Mouse (Mus musculus): ENCODE measurements around the gene Itga2. TPM values are rescaled to one million over a fixed set of nuclear protein-coding genes. Genes with fewer than 3 reads are reported as not detected.

Itga2 gene
- polyA plus RNA-seq, 1 experiment = not detected

DNA sequence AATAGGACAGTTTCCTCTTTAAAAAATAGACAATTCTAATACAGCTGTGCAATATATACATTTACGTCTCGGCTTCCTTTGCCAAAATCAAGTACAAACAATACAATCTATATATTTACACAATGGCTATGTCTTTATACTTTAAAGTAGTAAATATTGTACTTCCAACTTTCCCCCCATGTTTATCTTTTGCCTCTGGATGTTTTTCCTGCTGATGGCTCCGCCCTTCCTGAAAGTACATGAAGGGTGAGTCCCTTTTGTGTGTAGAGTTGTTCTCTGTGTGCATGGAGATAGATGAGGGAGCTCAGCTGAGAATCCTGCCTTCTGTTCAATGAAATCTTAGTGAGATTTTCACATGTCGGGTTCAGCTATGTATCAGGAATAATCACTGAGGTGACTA, 98.5 kb downstream of the Itga2 start:
- H3K4me3 ChIP-seq (ENCODE audit: insufficient read depth, low read length) = no peak overlapping the region
- H3K4me1 ChIP-seq (ENCODE audit: control insufficient read depth, insufficient read depth, low read length) = peaks cover 9% of the 10 kb centered on the region
- no peak overlapping the region for H3K27ac ChIP-seq (ENCODE audit: insufficient read depth, low read depth, low read length)
- TF ChIP-seq CTCF (IDR thresholded peaks at IDR 0.05; ENCODE audit: low read depth, low read length) (no peak), POLR2A (IDR thresholded peaks at IDR 0.05; ENCODE audit: borderline replicate concordance, low read depth, low read length) (no peak)

DNA sequence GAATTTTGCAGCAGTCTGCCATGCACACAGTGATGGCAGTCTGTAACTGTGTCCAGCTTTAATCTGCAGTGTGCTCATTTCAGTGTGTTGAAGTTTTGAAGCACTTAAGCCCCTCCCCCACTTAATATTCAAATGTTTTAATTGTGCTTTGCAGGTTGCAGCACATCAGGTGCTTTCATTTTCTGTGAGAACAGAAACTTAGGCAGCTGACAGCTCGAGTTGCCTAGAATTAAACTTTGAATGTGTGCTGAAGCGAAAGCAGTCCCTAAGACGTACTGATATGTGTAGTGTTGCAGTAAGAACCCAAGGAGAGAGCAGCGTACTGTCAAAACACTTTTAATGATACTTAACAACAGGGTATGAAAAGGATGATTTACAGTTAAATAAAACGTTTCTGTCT, 99.1 kb downstream of the Itga2 start:
- H3K27ac ChIP-seq (ENCODE audit: insufficient read depth, low read depth, low read length) = no peak overlapping the region
- H3K4me1 ChIP-seq (ENCODE audit: control insufficient read depth, insufficient read depth, low read length) = peaks cover 9% of the 10 kb centered on the region
- H3K4me3 ChIP-seq (ENCODE audit: insufficient read depth, low read length) = no peak overlapping the region
- TF ChIP-seq POLR2A (IDR thresholded peaks at IDR 0.05; ENCODE audit: borderline replicate concordance, low read depth, low read length) (no peak), CTCF (IDR thresholded peaks at IDR 0.05; ENCODE audit: low read depth, low read length) (no peak)

DNA sequence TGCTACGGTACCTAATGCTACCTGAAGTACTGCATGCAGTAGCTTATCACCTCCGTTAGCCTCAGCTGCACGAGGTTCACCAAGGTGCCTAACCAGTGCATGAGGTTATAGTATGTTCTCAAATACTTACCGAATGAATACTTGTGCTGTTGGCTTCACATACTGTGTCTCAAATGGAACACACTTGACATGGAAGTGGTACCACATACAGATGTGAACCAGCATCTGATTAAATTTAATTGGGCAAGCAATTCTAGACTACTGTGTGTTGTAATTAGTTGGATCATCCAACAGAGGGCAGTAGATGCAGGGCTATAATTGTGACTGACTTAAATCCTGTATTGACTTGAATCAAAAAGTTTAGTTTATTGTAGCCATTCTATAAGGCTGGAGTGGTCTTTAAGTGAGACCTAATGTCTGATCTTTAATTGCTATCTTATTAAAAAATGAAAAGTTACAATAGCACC, 100.5 kb downstream of the Itga2 start:
- H3K4me1 ChIP-seq (ENCODE audit: control insufficient read depth, insufficient read depth, low read length) = peaks cover 9% of the 10 kb centered on the region
- no peak overlapping the region for H3K4me3 ChIP-seq (ENCODE audit: insufficient read depth, low read length)
- TF ChIP-seq POLR2A (IDR thresholded peaks at IDR 0.05; ENCODE audit: borderline replicate concordance, low read depth, low read length) (no peak), CTCF (IDR thresholded peaks at IDR 0.05; ENCODE audit: low read depth, low read length) (no peak)
- no peak overlapping the region for H3K27ac ChIP-seq (ENCODE audit: insufficient read depth, low read depth, low read length)

DNA sequence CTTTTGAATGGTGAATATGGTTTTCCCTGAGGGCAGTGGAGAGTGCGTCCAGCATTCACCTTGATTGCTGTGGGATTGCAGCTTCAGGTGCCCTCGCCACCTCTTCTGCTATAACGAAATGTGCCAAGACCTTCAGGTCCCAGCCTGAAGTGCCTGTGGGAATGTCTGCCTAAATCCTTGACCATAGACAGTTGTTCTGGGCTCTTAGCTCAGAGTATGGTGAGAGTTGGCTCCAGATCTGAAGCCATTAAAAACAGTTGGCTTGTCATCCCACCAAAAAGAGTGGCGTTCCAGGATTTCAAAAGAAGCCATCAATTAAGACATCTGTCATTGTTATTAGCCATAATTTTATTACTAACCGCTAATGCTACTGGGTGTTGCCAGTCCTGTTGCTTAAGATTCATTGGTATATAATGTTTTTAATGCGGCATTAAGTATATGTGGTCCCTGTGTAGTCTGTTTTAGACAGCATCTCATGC, 106.5 kb downstream of the Itga2 start:
- Histone ChIP-seq H3K4me1 (ENCODE audit: control insufficient read depth, insufficient read depth, low read length) (no peaks in the 10 kb centered on the region), H3K27ac (ENCODE audit: insufficient read depth, low read depth, low read length) (no peak overlapping the region), H3K4me3 (ENCODE audit: insufficient read depth, low read length) (no peak overlapping the region)
- TF ChIP-seq CTCF (IDR thresholded peaks at IDR 0.05; ENCODE audit: low read depth, low read length) (no peak), POLR2A (IDR thresholded peaks at IDR 0.05; ENCODE audit: borderline replicate concordance, low read depth, low read length) (no peak)

DNA sequence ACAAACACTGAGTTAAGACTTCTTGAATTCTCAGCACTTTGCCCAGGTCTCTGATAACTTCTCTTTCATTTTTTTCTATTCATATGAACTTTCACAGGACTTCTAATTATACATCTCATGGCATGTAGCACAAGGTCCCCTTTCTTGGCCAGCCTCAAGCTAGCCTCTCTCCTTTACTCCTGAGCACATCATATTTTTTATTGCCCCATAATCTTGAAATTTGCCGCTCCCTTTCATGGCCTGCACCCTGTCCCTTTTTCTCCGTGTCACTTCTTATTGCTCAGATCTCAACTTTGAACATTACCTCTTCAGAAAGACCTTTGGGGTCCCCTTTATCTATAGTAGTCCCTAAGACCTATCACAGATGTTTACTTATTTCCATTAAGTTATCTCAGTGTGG, 109.0 kb downstream of the Itga2 start:
- no peak overlapping the region for H3K27ac ChIP-seq (ENCODE audit: insufficient read depth, low read depth, low read length)
- TF ChIP-seq CTCF (IDR thresholded peaks at IDR 0.05; ENCODE audit: low read depth, low read length) (no peak), POLR2A (IDR thresholded peaks at IDR 0.05; ENCODE audit: borderline replicate concordance, low read depth, low read length) (no peak)
- H3K4me1 ChIP-seq (ENCODE audit: control insufficient read depth, insufficient read depth, low read length) = peaks cover 4% of the 10 kb centered on the region
- no peak overlapping the region for H3K4me3 ChIP-seq (ENCODE audit: insufficient read depth, low read length)

DNA sequence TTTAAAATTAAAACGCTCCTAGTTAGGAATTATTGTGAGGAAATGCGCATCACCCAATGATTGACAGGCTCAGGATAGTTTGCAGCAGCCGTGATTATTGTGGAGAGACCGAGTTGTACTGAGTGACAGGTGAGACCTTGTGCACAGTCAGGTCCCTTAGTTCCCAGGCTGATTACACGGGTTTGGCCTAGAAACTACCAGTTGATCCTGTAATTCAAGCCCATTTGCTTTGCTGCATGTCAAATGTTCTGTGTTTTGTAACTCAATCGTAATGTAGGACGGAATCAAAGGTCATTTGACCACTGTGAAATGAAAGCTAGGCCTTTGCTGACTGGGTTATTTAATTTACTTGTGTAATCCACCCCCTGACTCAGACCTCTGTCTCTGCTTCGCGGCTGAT, 113.4 kb downstream of the Itga2 start:
- no peak for TF ChIP-seq POLR2A (IDR thresholded peaks at IDR 0.05; ENCODE audit: borderline replicate concordance, low read depth, low read length)
- Histone ChIP-seq H3K4me1 (ENCODE audit: control insufficient read depth, insufficient read depth, low read length) (peaks cover 7% of the 10 kb centered on the region), H3K4me3 (ENCODE audit: insufficient read depth, low read length) (peak overlapping the region; percentile 80), H3K27ac (ENCODE audit: insufficient read depth, low read depth, low read length) (peak overlapping the region; percentile 2; the same call in 1 of the 2 replicates)

DNA sequence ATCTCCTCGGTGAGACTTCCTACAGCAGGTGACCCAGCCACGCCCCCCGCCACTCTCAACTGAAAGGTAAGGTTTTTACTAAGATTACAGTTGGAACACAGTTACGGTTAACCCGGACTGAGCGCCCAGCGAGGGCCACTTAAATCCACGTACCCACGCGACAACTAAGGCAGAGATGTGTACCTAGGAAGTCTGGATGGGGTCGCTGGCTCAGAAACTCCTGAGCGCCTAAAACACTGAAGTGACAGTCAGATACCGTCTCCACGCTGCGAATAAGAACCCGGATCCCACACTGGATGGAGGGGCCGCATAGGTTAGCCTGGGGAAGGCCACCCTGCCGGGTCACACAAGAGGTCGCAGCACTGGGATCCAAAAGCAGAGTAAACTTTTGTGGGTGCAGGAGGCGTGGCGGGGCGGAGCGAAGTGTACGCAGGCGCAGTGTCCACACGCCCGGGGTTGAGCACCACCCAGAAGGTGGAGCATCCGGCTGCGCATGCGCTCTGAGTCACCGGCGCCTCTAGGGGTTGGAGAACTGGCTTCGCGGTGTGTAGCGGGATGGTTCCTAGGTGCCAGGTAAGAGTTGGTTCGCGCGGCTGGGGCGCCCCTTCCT, 114.0 kb downstream of the Itga2 start, which contains the start of gene Mocs2:
Gene Mocs2, plus strand, starts transcription at position 486 of the 610 bp plus-strand sequence.
- H3K4me3 ChIP-seq (ENCODE audit: insufficient read depth, low read length) = peak within 1 kb of the TSS; percentile 80
- peak within 1 kb of the TSS; percentile 2; the same call in 1 of the 2 replicates for H3K27ac ChIP-seq (ENCODE audit: insufficient read depth, low read depth, low read length)
- TF ChIP-seq CTCF (IDR thresholded peaks at IDR 0.05; ENCODE audit: low read depth, low read length) = no peak
- no peak for TF ChIP-seq POLR2A (IDR thresholded peaks at IDR 0.05; ENCODE audit: borderline replicate concordance, low read depth, low read length)
- H3K4me1 ChIP-seq (ENCODE audit: control insufficient read depth, insufficient read depth, low read length) = peaks cover 7% of the 10 kb centered on the region

DNA sequence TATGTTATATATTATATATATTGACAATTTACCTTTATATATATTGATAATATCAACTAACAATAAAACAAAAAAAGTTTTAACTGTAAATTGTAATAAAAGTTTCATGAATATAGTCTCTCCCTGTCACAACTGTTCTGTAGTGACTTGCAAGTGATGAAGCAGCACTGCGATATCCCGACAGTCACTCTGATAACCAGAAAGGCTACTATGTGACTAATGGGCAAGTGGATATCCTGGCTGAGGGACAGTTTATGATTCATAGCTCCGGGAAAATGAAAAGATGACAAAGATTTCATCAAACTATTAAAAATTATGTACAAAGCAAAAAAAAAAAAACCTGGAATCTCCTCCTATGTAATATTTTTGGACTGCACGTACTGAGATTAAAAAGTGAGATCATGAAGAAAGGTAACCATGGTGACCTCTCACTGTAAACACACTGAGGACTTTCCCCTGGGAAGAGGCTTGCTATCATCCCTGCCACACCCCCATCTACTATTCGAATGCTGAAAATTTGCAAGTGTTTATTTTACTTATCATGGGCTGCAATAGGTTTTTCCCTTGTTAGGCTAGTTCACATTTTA, 122.2 kb downstream of the Itga2 start:
- Histone ChIP-seq H3K4me3 (ENCODE audit: insufficient read depth, low read length) (no peak overlapping the region), H3K27ac (ENCODE audit: insufficient read depth, low read depth, low read length) (no peak overlapping the region), H3K4me1 (ENCODE audit: control insufficient read depth, insufficient read depth, low read length) (no peaks in the 10 kb centered on the region)
- TF ChIP-seq CTCF (IDR thresholded peaks at IDR 0.05; ENCODE audit: low read depth, low read length) (no peak), POLR2A (IDR thresholded peaks at IDR 0.05; ENCODE audit: borderline replicate concordance, low read depth, low read length) (no peak)

DNA sequence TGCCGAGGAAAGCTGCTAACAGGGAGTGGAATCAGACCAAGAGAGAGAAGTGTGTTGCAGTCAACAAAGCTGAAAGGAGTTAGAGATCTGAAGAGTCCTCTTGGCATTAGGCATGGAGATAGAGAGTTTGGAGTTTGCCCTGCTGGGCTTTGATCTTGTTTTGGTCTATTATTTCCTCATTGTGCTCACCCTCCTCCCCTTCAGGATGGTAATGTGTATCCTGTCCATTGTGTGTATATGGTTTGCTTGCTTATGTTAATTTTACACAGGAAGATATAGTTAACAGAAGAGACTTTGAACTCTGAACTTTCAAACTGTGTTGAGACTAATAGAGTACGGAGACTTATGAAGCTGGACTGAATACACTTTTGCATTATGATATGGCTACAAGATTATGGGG, 128.9 kb downstream of the Itga2 start:
- Histone ChIP-seq H3K27ac (ENCODE audit: insufficient read depth, low read depth, low read length) (no peak overlapping the region), H3K4me1 (ENCODE audit: control insufficient read depth, insufficient read depth, low read length) (no peaks in the 10 kb centered on the region), H3K4me3 (ENCODE audit: insufficient read depth, low read length) (no peak overlapping the region)
- TF ChIP-seq CTCF (IDR thresholded peaks at IDR 0.05; ENCODE audit: low read depth, low read length) (no peak), POLR2A (IDR thresholded peaks at IDR 0.05; ENCODE audit: borderline replicate concordance, low read depth, low read length) (no peak)

DNA sequence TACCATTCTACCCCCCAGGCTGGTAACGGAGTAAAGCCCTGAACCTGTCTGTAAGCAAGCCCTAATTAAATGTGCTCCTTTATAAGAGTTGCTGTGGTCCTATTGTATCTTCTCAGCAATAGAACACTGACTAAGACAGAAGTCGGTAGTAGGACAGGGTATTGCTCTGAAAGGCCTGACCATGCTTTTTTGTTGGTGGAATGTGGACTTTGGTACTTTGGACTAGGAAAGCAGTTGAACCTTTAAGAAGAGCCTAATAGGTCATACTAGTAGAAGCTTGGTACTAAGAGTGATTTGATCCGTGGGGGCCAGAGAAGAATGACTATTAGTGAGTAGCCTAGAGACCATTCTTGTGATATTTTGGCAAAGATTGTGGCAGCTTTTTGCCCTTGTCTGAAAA, 130.0 kb downstream of the Itga2 start:
- H3K4me1 ChIP-seq (ENCODE audit: control insufficient read depth, insufficient read depth, low read length) = no peaks in the 10 kb centered on the region

More for the DNA sequence above, 130.0 kb downstream of the Itga2 start:
- TF ChIP-seq POLR2A (IDR thresholded peaks at IDR 0.05; ENCODE audit: borderline replicate concordance, low read depth, low read length) (no peak), CTCF (IDR thresholded peaks at IDR 0.05; ENCODE audit: low read depth, low read length) (no peak)
- H3K27ac ChIP-seq (ENCODE audit: insufficient read depth, low read depth, low read length) = no peak overlapping the region
- no peak overlapping the region for H3K4me3 ChIP-seq (ENCODE audit: insufficient read depth, low read length)

Data from bone marrow macrophage, adult 2 months (primary cell).